Mouse (Mus musculus) limb, embryonic 12.5 days (tissue): Measurements from ENCODE around the gene Pglyrp1. TPM values are rescaled to one million over a fixed set of nuclear protein-coding genes. Genes with fewer than 3 reads are reported as not detected.
A peak's percentile ranks its signal among the peaks of the same experiment; 100 is the strongest.
"Not testable (repeated sequence)": the region's sequence is repeated elsewhere in the genome, so short reads cannot be mapped to it uniquely, and the experiment has no call there.

Experiments
- ATAC-seq: fragments of 200-750 bp; cut with Nextera tagmentation; 2 replicates; pipeline ENCODE4 v1.8.0; 2017; ENCODE audit warnings: low read depth, moderate TSS enrichment; ENCODE audit not compliant: insufficient number of reproducible peaks, insufficient read depth, low FRiP score, low TSS enrichment
- H3K27ac ChIP-seq: fragments of 300-500 bp; sonication (generic); 2 replicates; pipeline ENCODE4 v1.5.1; 2016; ENCODE audit warnings: mild to moderate bottlenecking, moderate library complexity
- H3K27me3 ChIP-seq: fragments of 300-500 bp; sonication (generic); 2 replicates; pipeline ENCODE4 v1.6.1; 2016; ENCODE audit warnings: mild to moderate bottlenecking, moderate library complexity
- H3K36me3 ChIP-seq: fragments of 300-500 bp; sonication (generic); 2 replicates; pipeline ENCODE4 v1.6.1; 2016; ENCODE audit warnings: mild to moderate bottlenecking, moderate library complexity
- H3K4me1 ChIP-seq: fragments of 300-500 bp; sonication (generic); replicated peaks from 2 replicates; pipeline ENCODE4 v1.6.1; 2016
- H3K4me2 ChIP-seq: fragments of 300-500 bp; sonication (generic); 2 replicates; pipeline ENCODE4 v1.6.1; 2016; ENCODE audit warnings: mild to moderate bottlenecking, moderate library complexity
- H3K4me3 ChIP-seq: fragments of 300-500 bp; sonication (generic); replicated peaks from 2 replicates; pipeline ENCODE4 v1.5.1; 2016; ENCODE audit warnings: mild to moderate bottlenecking
- H3K9ac ChIP-seq: fragments of 300-500 bp; sonication (generic); replicated peaks from 2 replicates; pipeline ENCODE4 v1.6.1; 2016; ENCODE audit warnings: mild to moderate bottlenecking, moderate library complexity
- H3K9me3 ChIP-seq: fragments of 300-500 bp; sonication (generic); 2 replicates; pipeline ENCODE4 v1.6.1; 2016; ENCODE audit warnings: mild to moderate bottlenecking, moderate library complexity
- WGBS: fragments of 180-500 bp; shearing (Covaris S2); methylation state at CpG from one replicate; pipeline ENCODE4 v1.1.7; 2016; 5-methylcytosine and 5-hydroxymethylcytosine counted together
- polyA plus RNA-seq: library from polyadenylated mRNA; unstranded; fragments of >200 nt; fragmentation: Nextera tagmentation; extraction: Ambion mirVana; gene quantifications from 2 replicates; pipeline ENCODE4 v1.2.1, GENCODE M21; 2016

Gene Pglyrp1
- 0.44 and 0.60 TPM in 2 replicates for polyA plus RNA-seq

DNA sequence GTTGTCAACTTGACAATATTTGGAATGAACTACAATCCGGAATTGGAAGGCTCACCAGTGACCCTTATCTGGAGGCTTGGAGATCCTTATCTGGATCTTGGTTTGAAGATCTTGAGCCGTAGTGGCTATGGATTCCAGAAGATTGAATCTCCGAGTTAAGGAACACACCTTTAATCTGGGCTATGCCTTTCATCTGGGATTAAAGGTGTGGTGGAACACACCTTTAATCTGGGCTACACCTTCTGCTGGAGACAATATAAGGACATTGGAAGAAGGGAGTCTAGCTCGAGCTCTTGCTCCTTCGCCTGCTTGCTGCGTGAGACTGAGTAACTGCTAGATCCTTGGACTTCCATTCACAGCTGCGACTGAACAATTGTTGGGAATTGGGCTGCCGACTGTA, at the start of gene Pglyrp1:
Gene Pglyrp1 (plus strand): TSS at position 301 of the 400 bp plus-strand sequence.
- not testable (repeated sequence) for ATAC-seq, H3K36me3 ChIP-seq, H3K27ac ChIP-seq, H3K4me2 ChIP-seq, H3K27me3 ChIP-seq, H3K9ac ChIP-seq, H3K9me3 ChIP-seq, H3K4me3 ChIP-seq, H3K4me1 ChIP-seq
- 82% methylated on average over 1 of the region's 8 CpGs for WGBS

DNA sequence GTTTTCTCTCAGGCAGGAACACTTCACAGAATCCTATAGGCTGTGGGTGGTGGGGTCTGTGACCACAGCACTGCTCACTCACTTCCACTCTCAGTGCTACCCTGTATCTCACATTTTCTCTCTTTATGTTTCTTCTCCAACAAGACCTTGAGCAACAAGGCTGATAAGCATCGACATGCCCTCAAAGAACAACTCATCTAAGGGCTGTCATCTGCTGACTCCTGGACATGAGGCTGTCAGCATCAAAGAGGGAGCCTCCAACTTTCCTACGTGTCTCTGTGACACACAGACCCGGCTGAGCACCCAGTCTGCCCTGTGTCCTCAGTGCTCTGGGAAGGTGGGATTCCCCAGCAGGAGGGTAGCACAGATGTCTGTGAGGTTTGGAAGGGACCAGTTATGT, 49.6 kb upstream of the Pglyrp1 start, which contains the start of gene Psg17:
Gene Psg17 (minus strand): TSS at position 101 of the 400 bp plus-strand sequence.
- H3K4me1 ChIP-seq, result no peaks in the 10 kb centered on the region
- no peaks in the 10 kb centered on the region for H3K36me3 ChIP-seq
- H3K4me2 ChIP-seq, result no peak within 1 kb of the TSS
- ATAC-seq, result no peak
- H3K9ac ChIP-seq, result no peak within 1 kb of the TSS
- no peak within 1 kb of the TSS for H3K4me3 ChIP-seq
- no peaks in the 10 kb centered on the region for H3K9me3 ChIP-seq
- H3K27me3 ChIP-seq, result 0 out of 2 replicates have a peak, but pooled peaks cover 3% of the 10 kb centered on the region
- 65% methylated on average over 3 of the region's 3 CpGs for WGBS
- no peak within 1 kb of the TSS for H3K27ac ChIP-seq

DNA sequence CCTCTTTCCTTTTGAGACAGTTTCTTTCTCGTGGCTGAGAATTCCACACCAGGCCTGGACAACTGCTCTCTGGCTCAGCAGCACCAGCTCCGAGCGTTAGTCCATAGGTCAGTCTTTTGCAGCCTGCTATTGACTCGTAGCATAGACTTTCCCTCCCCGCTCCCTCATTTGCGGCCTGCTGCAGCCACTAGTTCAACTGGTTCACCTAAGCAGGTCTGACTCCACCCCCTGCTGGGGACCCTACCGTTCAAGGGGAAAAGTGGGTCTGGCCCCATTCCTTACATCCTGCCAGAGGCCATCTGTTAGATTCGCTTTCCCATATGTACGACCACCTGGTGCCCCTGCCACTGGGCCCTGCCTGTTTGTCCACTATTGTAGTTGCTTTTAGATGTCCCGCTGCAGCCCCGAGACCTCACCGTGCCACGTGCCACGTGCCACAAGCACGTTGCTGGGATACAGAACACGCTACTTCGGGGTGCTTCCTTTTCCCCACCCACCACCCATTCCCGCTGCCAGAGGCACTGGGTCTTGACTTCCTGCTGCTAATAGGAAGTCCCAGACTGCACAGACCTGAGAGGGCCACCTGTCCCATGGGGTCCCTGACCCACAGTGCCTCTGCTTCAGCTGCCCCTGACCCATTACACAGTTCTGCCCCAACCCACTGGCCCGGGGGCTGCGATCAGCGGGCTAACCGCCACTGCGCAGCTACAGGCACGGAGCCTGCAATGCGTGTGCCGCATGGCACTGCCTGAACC, 43.2 kb upstream of the Pglyrp1 start:
- no peak overlapping the region for H3K4me3 ChIP-seq
- no peak overlapping the region for H3K4me2 ChIP-seq
- H3K27me3 ChIP-seq, result peaks cover 6% of the 10 kb centered on the region; the same call in 1 of the 2 replicates
- 0 out of 2 replicates have a peak, but pooled peaks cover 4% of the 10 kb centered on the region for H3K9me3 ChIP-seq
- no peak overlapping the region for H3K9ac ChIP-seq
- 54% methylated on average over 26 of the region's 26 CpGs for WGBS
- peaks cover 4% of the 10 kb centered on the region; the same call in 1 of the 2 replicates for H3K4me1 ChIP-seq
- ATAC-seq, result no peak; the same call in 1 of the 2 replicates
- H3K36me3 ChIP-seq, result no peaks in the 10 kb centered on the region
- H3K27ac ChIP-seq, result no peak overlapping the region

DNA sequence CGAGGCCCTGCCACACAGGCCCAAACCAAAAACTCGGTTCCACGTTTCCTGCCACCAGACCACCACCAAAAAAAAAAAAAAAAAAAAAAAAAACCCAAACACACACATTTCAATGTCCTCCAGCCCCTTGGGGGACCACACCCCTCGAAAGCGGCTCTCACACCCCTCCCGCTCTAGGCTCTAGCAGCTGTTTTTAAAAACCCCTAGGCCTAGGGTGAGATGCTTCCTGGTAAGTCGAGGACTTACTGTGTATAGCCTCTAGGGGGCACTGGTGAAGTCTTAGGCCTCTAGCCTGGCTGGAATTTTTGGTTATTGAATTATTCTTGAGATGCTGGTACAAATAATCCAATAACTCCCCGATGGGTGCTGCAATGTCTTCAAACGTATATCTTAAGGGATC, 42.5 kb upstream of the Pglyrp1 start:
- H3K27ac ChIP-seq, result no peak overlapping the region
- H3K9me3 ChIP-seq, result 0 out of 2 replicates have a peak, but pooled peaks cover 8% of the 10 kb centered on the region
- ATAC-seq, result no peak
- peaks cover 6% of the 10 kb centered on the region; the same call in 1 of the 2 replicates for H3K27me3 ChIP-seq
- H3K36me3 ChIP-seq, result no peaks in the 10 kb centered on the region
- H3K4me2 ChIP-seq, result no peak overlapping the region
- H3K9ac ChIP-seq, result no peak overlapping the region
- WGBS, result 55% methylated on average over 9 of the region's 9 CpGs
- peaks cover 4% of the 10 kb centered on the region; the same call in 1 of the 2 replicates for H3K4me1 ChIP-seq
- H3K4me3 ChIP-seq, result no peak overlapping the region

DNA sequence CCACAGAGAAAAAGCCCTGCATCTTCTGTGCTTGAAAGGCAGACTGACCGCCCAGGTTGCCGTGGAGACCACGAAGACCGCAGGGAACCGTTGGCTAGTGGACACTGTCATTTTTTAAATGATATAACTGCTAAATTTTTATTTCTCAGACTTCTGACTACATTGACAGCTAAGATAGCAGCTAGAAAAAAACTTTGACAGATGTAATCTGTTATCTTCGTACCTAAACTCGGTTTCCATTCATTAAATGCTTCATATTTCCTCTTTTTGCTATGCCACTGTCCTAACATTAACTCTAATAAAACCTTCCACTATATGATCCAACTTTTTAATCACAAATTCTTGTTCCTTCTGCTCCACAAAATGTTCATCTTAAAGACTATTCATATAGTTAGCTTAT, 41.6 kb upstream of the Pglyrp1 start:
- Histone ChIP-seq H3K4me3 (no peak overlapping the region), H3K4me1 (peaks cover 4% of the 10 kb centered on the region; the same call in 1 of the 2 replicates), H3K9ac (no peak overlapping the region), H3K36me3 (no peaks in the 10 kb centered on the region), H3K27ac (no peak overlapping the region), H3K4me2 (no peak overlapping the region), H3K9me3 (0 out of 2 replicates have a peak, but pooled peaks cover 8% of the 10 kb centered on the region), H3K27me3 (peaks cover 6% of the 10 kb centered on the region; the same call in 1 of the 2 replicates)
- WGBS, result 90% methylated on average over 7 of the region's 7 CpGs
- ATAC-seq, result no peak

DNA sequence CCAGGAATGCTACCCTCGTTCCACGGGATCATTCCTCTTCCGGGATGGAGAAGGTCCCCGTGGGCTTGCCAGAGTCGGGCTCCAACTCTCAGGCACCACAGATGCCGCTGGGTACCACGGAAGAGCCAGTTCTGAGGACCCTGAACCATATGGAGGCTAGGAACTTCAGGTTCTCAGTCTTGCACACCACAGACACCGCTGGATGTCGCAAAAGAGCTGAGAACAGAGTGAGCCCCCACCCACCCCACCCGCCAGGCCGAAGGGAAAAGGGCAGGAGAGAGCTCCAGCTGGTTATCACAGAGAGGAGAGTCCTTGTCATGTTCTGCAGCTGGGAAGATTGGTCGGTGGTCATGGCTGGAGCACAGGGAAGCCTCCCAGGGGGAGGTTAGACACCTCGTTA, 38.8 kb upstream of the Pglyrp1 start:
- 0 out of 2 replicates have a peak, but pooled peaks cover 8% of the 10 kb centered on the region for H3K9me3 ChIP-seq
- H3K27me3 ChIP-seq, result peaks cover 6% of the 10 kb centered on the region; the same call in 1 of the 2 replicates
- no peaks in the 10 kb centered on the region for H3K36me3 ChIP-seq
- no peak overlapping the region for H3K4me3 ChIP-seq
- 53% methylated on average over 13 of the region's 13 CpGs for WGBS
- H3K4me2 ChIP-seq, result no peak overlapping the region
- H3K4me1 ChIP-seq, result peaks cover 4% of the 10 kb centered on the region; the same call in 1 of the 2 replicates
- no peak for ATAC-seq
- no peak overlapping the region for H3K9ac ChIP-seq
- no peak overlapping the region for H3K27ac ChIP-seq

DNA sequence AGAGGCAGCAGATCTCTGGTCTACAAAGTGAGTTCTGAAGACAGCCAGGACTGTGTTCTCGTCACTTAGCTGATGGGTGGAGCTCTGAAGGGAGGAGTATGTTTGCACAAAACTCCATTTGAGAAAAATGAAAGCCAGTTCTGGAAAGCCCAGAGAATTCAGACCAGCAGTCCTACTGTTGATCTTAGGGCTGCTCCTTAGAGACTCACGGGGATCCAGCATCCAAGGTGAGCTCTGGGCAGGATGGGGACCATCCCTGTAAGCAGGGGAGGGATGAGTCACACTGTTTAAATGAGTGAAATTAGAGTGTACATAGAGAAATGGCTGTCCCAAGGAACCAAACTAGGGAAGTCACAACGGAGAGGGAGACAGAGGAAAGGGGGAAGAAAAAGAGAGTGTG, 31.3 kb upstream of the Pglyrp1 start, which contains the start of gene Mill2:
Gene Mill2 (plus strand): TSS at position 102 of the 400 bp plus-strand sequence.
- Histone ChIP-seq H3K4me1 (0 out of 2 replicates have a peak, but pooled peaks cover 5% of the 10 kb centered on the region), H3K9me3 (no peaks in the 10 kb centered on the region), H3K27me3 (no peaks in the 10 kb centered on the region), H3K36me3 (no peaks in the 10 kb centered on the region), H3K4me3 (peak within 1 kb of the TSS; percentile 33), H3K4me2 (peak within 1 kb of the TSS; percentile 59), H3K9ac (peak within 1 kb of the TSS; percentile 44), H3K27ac (peak within 1 kb of the TSS; percentile 70)
- ATAC-seq, result peak; percentile 47; the same call in 1 of the 2 replicates
- 32% methylated on average over 3 of the region's 3 CpGs for WGBS

DNA sequence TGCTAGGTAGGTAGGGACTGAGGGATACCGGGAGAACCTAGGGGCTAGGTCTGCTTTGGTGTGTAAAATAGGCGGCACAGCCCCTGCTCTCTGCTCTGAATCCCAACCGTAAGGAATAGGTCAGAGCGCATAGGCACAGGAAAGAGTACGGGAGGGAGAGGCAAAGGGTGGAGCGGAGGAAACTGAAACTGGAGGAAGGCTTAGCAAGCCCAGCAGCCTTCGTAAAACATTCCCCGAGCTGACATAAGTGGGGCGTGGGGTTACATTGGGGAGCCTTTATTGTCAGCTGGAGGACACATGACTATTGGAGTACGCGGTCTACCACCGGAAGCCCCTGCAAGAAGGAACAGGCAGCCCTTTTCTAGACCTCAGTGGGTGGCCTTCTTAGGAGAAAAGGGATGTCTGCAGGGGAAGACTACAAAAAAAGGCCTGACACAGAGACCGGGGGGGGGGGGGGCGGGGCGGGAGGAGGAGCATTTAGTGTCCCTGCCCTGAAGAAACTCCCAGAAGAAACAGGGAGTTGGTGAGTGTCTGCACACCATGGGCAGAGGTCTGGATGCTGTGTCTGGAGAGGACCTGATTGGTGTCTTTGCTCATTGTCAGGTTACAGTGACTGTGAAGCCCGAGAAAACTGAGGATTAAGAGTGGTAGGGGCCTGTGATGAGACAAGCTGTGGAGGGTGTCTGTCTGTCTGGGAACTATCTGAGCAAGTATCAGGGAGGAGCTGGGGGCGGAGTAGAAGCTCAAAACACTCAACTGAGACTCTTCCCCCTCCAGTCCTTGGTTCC, 30.6 kb upstream of the Pglyrp1 start:
- peak overlapping the region; percentile 59 for H3K4me2 ChIP-seq
- 6% methylated on average over 14 of the region's 17 CpGs for WGBS
- H3K27me3 ChIP-seq, result no peaks in the 10 kb centered on the region
- H3K27ac ChIP-seq, result peak overlapping the region; percentile 70
- peak overlapping the region; percentile 44 for H3K9ac ChIP-seq
- peak; percentile 78 for ATAC-seq
- peak overlapping the region; percentile 33 for H3K4me3 ChIP-seq
- H3K36me3 ChIP-seq, result no peaks in the 10 kb centered on the region
- H3K4me1 ChIP-seq, result 0 out of 2 replicates have a peak, but pooled peaks cover 5% of the 10 kb centered on the region
- no peaks in the 10 kb centered on the region for H3K9me3 ChIP-seq

DNA sequence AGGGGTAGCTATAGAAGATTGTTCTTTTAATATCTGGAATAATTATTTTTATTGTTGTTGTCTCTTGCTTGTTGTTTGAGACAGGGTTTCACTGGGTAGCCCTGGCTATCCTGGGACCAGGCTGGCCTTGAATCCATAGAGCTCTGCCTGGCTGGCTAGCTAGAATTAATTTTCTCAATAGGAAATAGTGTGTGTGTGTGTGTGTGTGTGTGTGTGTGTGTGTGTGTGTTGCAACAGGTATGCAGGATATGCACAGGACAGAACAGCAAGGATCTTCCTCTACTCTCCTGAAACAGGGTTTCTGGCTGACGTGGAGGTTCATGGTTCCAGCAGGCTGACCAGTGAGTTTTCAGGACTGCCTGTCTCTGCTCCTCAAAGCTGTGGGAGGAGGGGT, 30.0 kb upstream of the Pglyrp1 start:
- Histone ChIP-seq H3K36me3 (no peaks in the 10 kb centered on the region), H3K4me2 (peak overlapping the region; percentile 46), H3K4me3 (0 out of 2 replicates have a peak overlapping the region, but pooled peaks have one; percentile 9), H3K9me3 (no peaks in the 10 kb centered on the region), H3K4me1 (0 out of 2 replicates have a peak, but pooled peaks cover 5% of the 10 kb centered on the region), H3K27me3 (no peaks in the 10 kb centered on the region), H3K9ac (no peak overlapping the region), H3K27ac (no peak overlapping the region)
- WGBS, result 85% methylated on average over 1 of the region's 1 CpGs
- no peak; the same call in 1 of the 2 replicates for ATAC-seq

DNA sequence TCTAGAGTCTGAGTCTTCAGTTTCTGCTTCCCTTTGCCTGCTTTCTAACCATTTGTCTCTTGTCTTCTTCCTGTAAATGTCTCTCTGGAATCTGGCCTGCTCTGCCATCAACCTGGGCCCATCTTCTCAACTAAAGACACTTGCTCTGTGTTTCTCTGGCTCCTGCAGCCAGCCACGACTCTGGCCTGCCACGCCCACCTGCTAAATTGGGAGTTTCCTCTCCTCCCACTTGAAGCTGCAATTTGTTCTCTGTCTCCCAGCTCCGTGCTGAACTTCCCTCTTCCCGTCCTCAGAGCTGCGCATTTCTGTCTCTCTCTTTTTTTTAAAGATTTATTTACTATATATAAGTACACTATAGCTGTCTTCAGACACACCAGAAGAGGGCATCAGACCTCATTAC, 26.3 kb upstream of the Pglyrp1 start:
- H3K4me1 ChIP-seq, result 0 out of 2 replicates have a peak, but pooled peaks cover 4% of the 10 kb centered on the region
- 33% methylated on average over 5 of the region's 5 CpGs for WGBS
- H3K4me3 ChIP-seq, result no peak overlapping the region
- no peak overlapping the region for H3K9ac ChIP-seq
- no peak for ATAC-seq
- no peak overlapping the region for H3K27ac ChIP-seq
- H3K9me3 ChIP-seq, result no peaks in the 10 kb centered on the region
- H3K4me2 ChIP-seq, result no peak overlapping the region
- no peaks in the 10 kb centered on the region for H3K36me3 ChIP-seq
- no peaks in the 10 kb centered on the region for H3K27me3 ChIP-seq

DNA sequence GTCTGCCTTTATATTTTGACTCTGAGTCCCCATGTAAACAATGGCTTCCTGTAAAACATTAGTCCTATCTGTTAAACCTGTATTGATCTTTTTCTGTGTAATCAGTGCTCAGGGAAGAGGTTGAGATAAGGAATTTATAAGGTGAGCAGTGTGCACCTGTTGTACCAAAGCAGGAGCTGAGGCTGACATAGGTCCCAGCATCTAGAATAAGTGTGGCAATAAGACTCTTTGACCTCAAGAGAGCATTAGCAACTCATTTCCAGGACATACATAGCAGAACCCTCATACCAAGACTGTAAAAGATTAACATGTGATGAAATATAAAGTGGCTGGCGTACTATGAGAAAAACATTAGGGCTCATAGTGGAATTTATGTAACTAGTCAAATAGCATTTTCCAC, 22.7 kb upstream of the Pglyrp1 start:
- Histone ChIP-seq H3K36me3 (no peaks in the 10 kb centered on the region), H3K4me1 (no peaks in the 10 kb centered on the region), H3K27ac (no peak overlapping the region), H3K4me3 (no peak overlapping the region), H3K27me3 (no peaks in the 10 kb centered on the region), H3K4me2 (no peak overlapping the region), H3K9me3 (no peaks in the 10 kb centered on the region), H3K9ac (no peak overlapping the region)
- ATAC-seq, result no peak
- 85% methylated on average over 1 of the region's 1 CpGs for WGBS
